24 mouse cellular contexts compared by ENCODE assay signal in genomic region chr15:4100341-4100921, GRCm38 (mm10).
DNase-seq lines count a peak whose midpoint lies in the region; ATAC-seq and TF ChIP-seq lines count a peak whose summit lies in the region.
"Had no signal": no experiment of that assay in that cellular context is flagged by ENCODE, and none has a peak within 500 bp of the region (broad histone marks: within the 10 kb centered on the region; RNA-seq: fewer than 3 reads in every experiment).

No protein-coding gene starts in this region.

- no peaks in the 10 kb centered on the region for H3K9me3 ChIP-seq in forebrain, embryonic 14.5 days (replicated peaks; ENCODE audit: control insufficient read depth, low read length)
- H3K9me3 ChIP-seq in forebrain, embryonic 12.5 days: no peaks in the 10 kb centered on the region
- no peaks in the 10 kb centered on the region for H3K9me3 ChIP-seq in forebrain, postnatal 0 days (ENCODE audit: low read length)
- H3K9me3 ChIP-seq: heart, embryonic 10.5 days; heart, embryonic 13.5 days; hindbrain, embryonic 12.5 days; hindbrain, embryonic 15.5 days had no signal

- DNase-seq in forebrain, embryonic 14.5 days (ENCODE audit: low spot score): peak; percentile 47
- peak; percentile 87 for DNase-seq in heart, adult 11 months
- DNase-seq in heart, postnatal 10 days: no peak
- peak; percentile 69 for DNase-seq in brain, embryonic 14.5 days (ENCODE audit: low read depth)
- peak; percentile 21 for DNase-seq in forebrain, postnatal 0 days
- DNase-seq in left cerebral cortex, adult 9 months (ENCODE audit: low spot score in 2 of 2): no peak
- DNase-seq in Muller cell, postnatal 12 days (ENCODE audit: inconsistent ontology term): no peak
- DNase-seq: adrenal gland, adult 8-10 months; adrenal gland, postnatal 25 days; cerebellum, adult 18-20 months; cerebellum, adult 9-10 months; cerebellum, postnatal 14 days; gastrocnemius, adult 2 months; gastrocnemius, postnatal 14 days; heart, adult 2 months; kidney, adult 2 months had no signal

- no peak for TF ChIP-seq POLR2A in brain, embryonic 14.5 days (IDR thresholded peaks at IDR 0.05; ENCODE audit: borderline replicate concordance, extremely low read depth, insufficient read depth, insufficient read length, poor library complexity, severe bottlenecking)

- TF ChIP-seq CTCF in brain, embryonic 14.5 days (IDR thresholded peaks at IDR 0.05; ENCODE audit: borderline replicate concordance, extremely low read depth, insufficient read depth, insufficient read length): no peak
- no peak for TF ChIP-seq CTCF in forebrain, postnatal 0 days (IDR thresholded peaks at IDR 0.05; ENCODE audit: low read depth)

- H3K36me3 ChIP-seq in forebrain, embryonic 14.5 days (ENCODE audit: control insufficient read depth, insufficient read depth, low read length): peaks cover 11% of the 10 kb centered on the region; the same call in 1 of the 2 replicates
- H3K36me3 ChIP-seq in forebrain, embryonic 12.5 days (replicated peaks): peaks cover 25% of the 10 kb centered on the region
- H3K36me3 ChIP-seq in forebrain, postnatal 0 days (ENCODE audit: insufficient read depth): peaks cover 20% of the 10 kb centered on the region

- H3K4me1 ChIP-seq in forebrain, embryonic 14.5 days (ENCODE audit: control insufficient read depth, insufficient read depth, low read length): no peaks in the 10 kb centered on the region
- no peaks in the 10 kb centered on the region for H3K4me1 ChIP-seq in forebrain, embryonic 12.5 days
- no peaks in the 10 kb centered on the region for H3K4me1 ChIP-seq in forebrain, postnatal 0 days (ENCODE audit: insufficient read depth)
- H3K4me1 ChIP-seq: heart, embryonic 10.5 days; hindbrain, embryonic 12.5 days had no signal

- H3K27me3 ChIP-seq in forebrain, embryonic 14.5 days (replicated peaks; ENCODE audit: control insufficient read depth, insufficient read depth, low read length): no peaks in the 10 kb centered on the region
- no peaks in the 10 kb centered on the region for H3K27me3 ChIP-seq in forebrain, embryonic 12.5 days
- no peaks in the 10 kb centered on the region for H3K27me3 ChIP-seq in forebrain, postnatal 0 days (ENCODE audit: insufficient read depth, low read length)
- H3K27me3 ChIP-seq: heart, embryonic 13.5 days; hindbrain, embryonic 12.5 days; hindbrain, embryonic 15.5 days had no signal

- H3K27ac ChIP-seq in forebrain, embryonic 14.5 days (ENCODE audit: low read depth, low read length): no peak overlapping the region
- H3K27ac ChIP-seq in forebrain, embryonic 12.5 days: no peak overlapping the region
- no peak overlapping the region for H3K27ac ChIP-seq in forebrain, postnatal 0 days (ENCODE audit: low read depth, low read length)
- H3K27ac ChIP-seq: gastrocnemius, adult 2 months; heart, adult 2 months; heart, embryonic 10.5 days; heart, embryonic 13.5 days; hindbrain, embryonic 12.5 days; hindbrain, embryonic 15.5 days had no signal

- H3K9ac ChIP-seq in forebrain, embryonic 14.5 days (ENCODE audit: low read length): no peak overlapping the region
- no peak overlapping the region for H3K9ac ChIP-seq in forebrain, embryonic 12.5 days
- no peak overlapping the region for H3K9ac ChIP-seq in forebrain, postnatal 0 days
- H3K9ac ChIP-seq: heart, embryonic 13.5 days; hindbrain, embryonic 12.5 days; hindbrain, embryonic 15.5 days had no signal

- H3K4me2 ChIP-seq in forebrain, embryonic 14.5 days (ENCODE audit: low read length): no peak overlapping the region
- no peak overlapping the region for H3K4me2 ChIP-seq in forebrain, embryonic 12.5 days
- no peak overlapping the region for H3K4me2 ChIP-seq in forebrain, postnatal 0 days (ENCODE audit: low read depth)
- H3K4me2 ChIP-seq: heart, embryonic 13.5 days; hindbrain, embryonic 12.5 days; hindbrain, embryonic 15.5 days had no signal

- peak; percentile 75 for ATAC-seq in forebrain, embryonic 14.5 days
- ATAC-seq in forebrain, embryonic 12.5 days (ENCODE audit: low FRiP score): no peak
- ATAC-seq in forebrain, postnatal 0 days: peak; percentile 69
- ATAC-seq: activated CD4-positive, CD25-positive, alpha-beta regulatory T cell, adult 4 months; CD4-positive, CD25-positive, alpha-beta regulatory T cell, adult 4 months; intestine, postnatal 0 days had no signal

- no peak overlapping the region for H3K4me3 ChIP-seq in forebrain, embryonic 14.5 days (ENCODE audit: low read depth, low read length)
- H3K4me3 ChIP-seq in forebrain, embryonic 12.5 days (replicated peaks): no peak overlapping the region
- no peak overlapping the region for H3K4me3 ChIP-seq in forebrain, postnatal 0 days (ENCODE audit: low read depth, low read length)
- H3K4me3 ChIP-seq: gastrocnemius, adult 2 months; heart, adult 2 months; heart, embryonic 10.5 days; heart, embryonic 13.5 days; hindbrain, embryonic 12.5 days; hindbrain, embryonic 15.5 days had no signal

- intact Hi-C loops in heart, postnatal 10 days (cut with DNase I): no loop called here

- 82% methylated on average over 10 of the region's 10 CpGs for WGBS in forebrain, embryonic 14.5 days
- 90% methylated on average over 10 of the region's 10 CpGs for WGBS in forebrain, embryonic 12.5 days
- WGBS in forebrain, postnatal 0 days: 60% methylated on average over 10 of the region's 10 CpGs

Comparison
In these comparisons a context has a peak if more than half of its experiments do, and no peak if none do; other contexts are left out.
1. DNase-seq: peak in forebrain, embryonic 14.5 days (single experiment), heart, adult 11 months (single experiment), brain, embryonic 14.5 days (single experiment) and forebrain, postnatal 0 days (single experiment); none in heart, postnatal 10 days (0 of 2), left cerebral cortex, adult 9 months (0 of 2) and Muller cell, postnatal 12 days (single experiment).